In genomic region chr14:121205459-121205858, GRCm38 (mm10) we compare ENCODE assay signal across 20 mouse cellular contexts.
DNase-seq lines count a peak whose midpoint lies in the region; ATAC-seq and TF ChIP-seq lines count a peak whose summit lies in the region.
"Had no signal": no experiment of that assay in that cellular context is flagged by ENCODE, and none has a peak within 500 bp of the region (broad histone marks: within the 10 kb centered on the region; RNA-seq: fewer than 3 reads in every experiment).

No protein-coding gene starts in this region.

- no peak for TF ChIP-seq CTCF in layer of hippocampus, adult 2 months (conservative IDR thresholded peaks at IDR 0.05)
- TF ChIP-seq CTCF in lung, postnatal 0 days (IDR thresholded peaks at IDR 0.05): no peak

- WGBS in lung, postnatal 0 days: 27% methylated on average over 3 of the region's 3 CpGs
- 28% methylated on average over 3 of the region's 3 CpGs for WGBS in embryonic facial prominence, embryonic 14.5 days
- 40% methylated on average over 3 of the region's 3 CpGs for WGBS in limb, embryonic 15.5 days

- TF ChIP-seq EP300 in lung, postnatal 0 days (IDR thresholded peaks at IDR 0.05): no peak

- peaks cover 5% of the 10 kb centered on the region; the same call in 1 of the 2 replicates for H3K4me1 ChIP-seq in lung, postnatal 0 days (ENCODE audit: insufficient read depth, low read depth, low read length)
- H3K4me1 ChIP-seq in embryonic facial prominence, embryonic 14.5 days (ENCODE audit: control insufficient read depth, insufficient read depth, low read length): peaks cover 10% of the 10 kb centered on the region
- H3K4me1 ChIP-seq in limb, embryonic 15.5 days: peaks cover 53% of the 10 kb centered on the region

- H3K9ac ChIP-seq in lung, postnatal 0 days (replicated peaks; ENCODE audit: low read depth): no peak overlapping the region
- no peak overlapping the region for H3K9ac ChIP-seq in embryonic facial prominence, embryonic 14.5 days (ENCODE audit: low read depth, low read length)
- H3K9ac ChIP-seq in limb, embryonic 15.5 days: no peak overlapping the region
- H3K9ac ChIP-seq: forebrain, embryonic 15.5 days; heart, embryonic 12.5 days; hindbrain, embryonic 13.5 days; liver, embryonic 14.5 days; midbrain, embryonic 13.5 days had no signal

- peak overlapping the region; percentile 8; the same call in 1 of the 2 replicates for H3K27ac ChIP-seq in layer of hippocampus, adult 2 months
- H3K27ac ChIP-seq in lung, postnatal 0 days (ENCODE audit: low read length): 0 out of 2 replicates have a peak overlapping the region, but pooled peaks have one; percentile 43
- H3K27ac ChIP-seq in embryonic facial prominence, embryonic 14.5 days (replicated peaks; ENCODE audit: low read depth, low read length): peak overlapping the region; percentile 78
- peak overlapping the region; percentile 75 for H3K27ac ChIP-seq in limb, embryonic 15.5 days
- H3K27ac ChIP-seq: forebrain, embryonic 15.5 days; gastrocnemius, adult 2 months; hindbrain, embryonic 13.5 days; liver, embryonic 14.5 days; midbrain, embryonic 13.5 days had no signal

- H3K4me2 ChIP-seq in lung, postnatal 0 days (replicated peaks; ENCODE audit: low read depth, low read length): no peak overlapping the region
- no peak overlapping the region for H3K4me2 ChIP-seq in embryonic facial prominence, embryonic 14.5 days (ENCODE audit: low read depth, low read length)
- no peak overlapping the region for H3K4me2 ChIP-seq in limb, embryonic 15.5 days
- H3K4me2 ChIP-seq: forebrain, embryonic 15.5 days; heart, embryonic 12.5 days; hindbrain, embryonic 13.5 days; midbrain, embryonic 13.5 days had no signal

- H3K9me3 ChIP-seq in lung, postnatal 0 days (ENCODE audit: low read length): no peaks in the 10 kb centered on the region
- no peaks in the 10 kb centered on the region for H3K9me3 ChIP-seq in embryonic facial prominence, embryonic 14.5 days (ENCODE audit: control insufficient read depth, low read length)
- no peaks in the 10 kb centered on the region for H3K9me3 ChIP-seq in limb, embryonic 15.5 days
- H3K9me3 ChIP-seq: forebrain, embryonic 15.5 days; heart, embryonic 12.5 days; hindbrain, embryonic 13.5 days; midbrain, embryonic 13.5 days had no signal

- no peak overlapping the region for H3K4me3 ChIP-seq in layer of hippocampus, adult 2 months
- H3K4me3 ChIP-seq in lung, postnatal 0 days (ENCODE audit: low read depth, low read length): no peak overlapping the region
- no peak overlapping the region for H3K4me3 ChIP-seq in embryonic facial prominence, embryonic 14.5 days (ENCODE audit: low read depth, low read length)
- no peak overlapping the region for H3K4me3 ChIP-seq in limb, embryonic 15.5 days
- H3K4me3 ChIP-seq: forebrain, embryonic 15.5 days; gastrocnemius, adult 2 months; heart, embryonic 12.5 days; hindbrain, embryonic 13.5 days; midbrain, embryonic 13.5 days; myocyte had no signal

- H3K36me3 ChIP-seq in lung, postnatal 0 days (ENCODE audit: insufficient read depth, low read length): no peaks in the 10 kb centered on the region; the same call in 1 of the 2 replicates
- H3K36me3 ChIP-seq in embryonic facial prominence, embryonic 14.5 days (ENCODE audit: control insufficient read depth, insufficient read depth, low read length): peaks cover 11% of the 10 kb centered on the region; the same call in 1 of the 2 replicates
- peaks cover 7% of the 10 kb centered on the region; the same call in 1 of the 2 replicates for H3K36me3 ChIP-seq in limb, embryonic 15.5 days
- H3K36me3 ChIP-seq: forebrain, embryonic 15.5 days; midbrain, embryonic 13.5 days had no signal

- no peak for DNase-seq in layer of hippocampus, adult 2 months (ENCODE audit: low spot score in 2 of 2)
- DNase-seq in layer of hippocampus, postnatal 36 days: no peak
- DNase-seq in lung, postnatal 0 days (ENCODE audit: low spot score): peak; percentile 78
- no peak for DNase-seq in lung, postnatal 25 days (ENCODE audit: low spot score)
- peak; percentile 45 for DNase-seq in embryonic facial prominence, embryonic 14.5 days (ENCODE audit: low spot score)
- no peak for DNase-seq in spleen, postnatal 4 days (ENCODE audit: low spot score in 2 of 2)
- DNase-seq: adrenal gland, postnatal 10 days; cerebellum, adult 11-12 months; embryo, embryonic 11 days; gastrocnemius, adult 2 months; heart, postnatal 14 days; kidney, adult 9 months; thymus, postnatal 25 days had no signal

- ATAC-seq in lung, postnatal 0 days: peak; percentile 73
- peak; percentile 45; the same call in 1 of the 2 replicates for ATAC-seq in embryonic facial prominence, embryonic 14.5 days (ENCODE audit: low read depth)
- ATAC-seq in limb, embryonic 15.5 days (ENCODE audit: insufficient number of reproducible peaks, low FRiP score, low TSS enrichment, low read depth): no peak
- ATAC-seq: forebrain, embryonic 15.5 days; midbrain, embryonic 13.5 days had no signal

- no peaks in the 10 kb centered on the region for H3K27me3 ChIP-seq in lung, postnatal 0 days (replicated peaks; ENCODE audit: insufficient read depth, low read length)
- H3K27me3 ChIP-seq in embryonic facial prominence, embryonic 14.5 days (replicated peaks; ENCODE audit: control insufficient read depth, insufficient read depth, low read length): no peaks in the 10 kb centered on the region
- no peaks in the 10 kb centered on the region for H3K27me3 ChIP-seq in limb, embryonic 15.5 days
- H3K27me3 ChIP-seq: forebrain, embryonic 15.5 days; heart, embryonic 12.5 days; hindbrain, embryonic 13.5 days; midbrain, embryonic 13.5 days had no signal

Comparison
In these comparisons a context has a peak if more than half of its experiments do, and no peak if none do; other contexts are left out.
1. DNase-seq: peak in lung, postnatal 0 days (single experiment) and embryonic facial prominence, embryonic 14.5 days (single experiment); none in layer of hippocampus, adult 2 months (0 of 2), layer of hippocampus, postnatal 36 days (0 of 2), lung, postnatal 25 days (single experiment) and spleen, postnatal 4 days (0 of 2).
2. H3K27ac ChIP-seq: peak in every context shown above with its lines; median percentile 78 in embryonic facial prominence, embryonic 14.5 days; 75 in limb, embryonic 15.5 days; 43 in lung, postnatal 0 days; 8 in layer of hippocampus, adult 2 months.